Mouse (Mus musculus): ENCODE measurements around the gene BC053393. TPM values are rescaled to one million over a fixed set of nuclear protein-coding genes. Genes with fewer than 3 reads are reported as not detected.

BC053393 gene
- total RNA-seq, 2 experiments from 2014 or later = not detected

Other genes starting within 250 kb of the BC053393 start
- gene Itk, start 182.0 kb upstream of the BC053393 start, total RNA-seq (2021) = under 1 TPM; 0.18 to 0.21 TPM
- not detected for gene Fam71b, start 175.0 kb upstream of the BC053393 start, total RNA-seq (2021)
- 10 to 100 TPM; 27.2 to 28.0 TPM for gene Med7, start 134.6 kb upstream of the BC053393 start, total RNA-seq (2021)
- under 1 TPM; 0.14 to 0.20 TPM for gene Havcr2, start 116.6 kb upstream of the BC053393 start, total RNA-seq (2021)
- gene Gm12169, start 47.3 kb upstream of the BC053393 start, total RNA-seq (2021) = not detected
- gene Dppa1, start 57.7 kb downstream of the BC053393 start, total RNA-seq (2021) = not detected
- gene Timd2, start 135.5 kb downstream of the BC053393 start, total RNA-seq (2021) = not detected
- not detected for gene Havcr1, start 163.5 kb downstream of the BC053393 start, total RNA-seq (2021)
- under 1 TPM in 1 of 2 experiments, not detected in 1; 0.29 TPM for gene Timd4, start 239.3 kb downstream of the BC053393 start, total RNA-seq (2021)

Data from heart, postnatal 4 days (tissue).